Mouse (Mus musculus): ENCODE data around the gene Dner.

DNA sequence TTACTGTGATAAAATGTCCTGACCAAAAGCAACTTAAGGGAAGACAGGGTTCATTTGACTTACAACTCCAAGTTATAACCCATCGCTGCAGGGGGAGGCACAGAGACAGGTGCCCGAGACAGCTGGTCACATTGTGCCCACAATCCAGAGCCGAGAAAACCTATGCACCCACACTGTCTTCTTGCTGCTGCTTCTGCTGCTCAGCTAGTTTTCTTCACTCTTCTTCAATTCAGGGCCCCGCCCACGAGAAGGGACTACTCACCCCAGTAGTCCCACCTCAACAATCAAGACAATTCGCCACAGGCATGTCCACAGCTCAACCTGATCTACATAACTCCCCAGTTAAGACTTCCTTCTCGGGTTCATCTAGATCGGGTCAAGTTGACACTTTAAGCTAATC lies 332.1 kb downstream of the Dner start, which contains the start of gene Pid1:
- TF ChIP-seq TAL1 (IDR thresholded peaks at IDR 0.05; ENCODE audit: low read length) (no peak), GATA1 (IDR thresholded peaks at IDR 0.05; ENCODE audit: low read length) (no peak)

Measured in erythroblast, embryonic 14.5 days (primary cell).